Mouse (Mus musculus): ENCODE measurements around the gene Cbx5.

DNA sequence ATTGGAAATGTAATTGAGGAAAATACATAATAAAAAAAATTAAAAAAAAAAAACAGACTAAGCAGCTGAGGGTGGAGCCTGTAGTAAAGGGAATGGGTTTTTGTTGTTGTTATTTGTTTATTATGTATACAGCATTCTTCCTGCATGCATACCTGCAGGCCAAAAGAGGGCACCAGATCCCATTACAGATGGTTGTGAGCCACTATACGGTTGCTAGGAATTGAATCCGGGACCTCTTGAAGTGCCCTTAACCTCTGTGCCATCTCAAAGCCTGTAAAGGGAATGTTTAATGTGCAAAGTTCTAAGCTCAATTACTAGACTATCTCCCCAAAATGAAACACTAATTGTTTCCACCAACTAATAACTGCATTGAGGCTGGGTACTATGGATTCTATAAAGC, 15.5 kb downstream of the Cbx5 start:
- TF ChIP-seq CTCF (IDR thresholded peaks at IDR 0.05; ENCODE audit: control insufficient read depth, insufficient read depth, low read length): no peak
- no peak for TF ChIP-seq POLR2A (IDR thresholded peaks at IDR 0.05; ENCODE audit: borderline replicate concordance, control insufficient read depth, low read depth, low read length)

Data from bone marrow, adult 2 months (tissue).